Mouse (Mus musculus) erythroblast, embryonic 14.5 days (primary cell): Measurements from ENCODE around the gene Il6st. TPM values are rescaled to one million over a fixed set of nuclear protein-coding genes. Genes with fewer than 3 reads are reported as not detected.

ENCODE experiments used
- H3K27me3 ChIP-seq: 2 replicates; pipeline ENCODE4 v1.6.1; 2012; ENCODE audit warnings: inconsistent platforms; ENCODE audit not compliant: control insufficient read depth
- H3K36me3 ChIP-seq: 2 replicates; pipeline ENCODE4 v1.6.1; 2012; ENCODE audit warnings: mild to moderate bottlenecking, inconsistent platforms; ENCODE audit not compliant: control insufficient read depth
- H3K4me1 ChIP-seq: 2 replicates; pipeline ENCODE4 v1.6.1; 2012; ENCODE audit warnings: inconsistent platforms; ENCODE audit not compliant: control insufficient read depth
- H3K4me3 ChIP-seq: replicated peaks from 2 replicates; pipeline ENCODE3; 2012; ENCODE audit warnings: moderate library complexity, mild to moderate bottlenecking, inconsistent platforms
- H3K9me3 ChIP-seq: 2 replicates; pipeline ENCODE4 v1.6.1; 2012; ENCODE audit warnings: low read length, inconsistent platforms, mixed read lengths; ENCODE audit not compliant: control insufficient read depth
- GATA1 ChIP-seq: IDR thresholded peaks from 2 replicates; pipeline ENCODE4 v1.6.1; 2012; ENCODE audit warnings: low read length, inconsistent platforms, mixed read lengths
- TAL1 ChIP-seq: IDR thresholded peaks from 3 replicates; pipeline ENCODE4 v1.6.1; 2012; ENCODE audit warnings: low read length, inconsistent platforms, mixed read lengths
- polyA plus RNA-seq: library from polyadenylated mRNA; stranded (reverse); fragments of >175 nt; gene quantifications from 2 replicates; pipeline ENCODE4 v1.2.3, GENCODE M21; 2012

Il6st gene
- polyA plus RNA-seq, 1 experiment, result 0.01 TPM

DNA sequence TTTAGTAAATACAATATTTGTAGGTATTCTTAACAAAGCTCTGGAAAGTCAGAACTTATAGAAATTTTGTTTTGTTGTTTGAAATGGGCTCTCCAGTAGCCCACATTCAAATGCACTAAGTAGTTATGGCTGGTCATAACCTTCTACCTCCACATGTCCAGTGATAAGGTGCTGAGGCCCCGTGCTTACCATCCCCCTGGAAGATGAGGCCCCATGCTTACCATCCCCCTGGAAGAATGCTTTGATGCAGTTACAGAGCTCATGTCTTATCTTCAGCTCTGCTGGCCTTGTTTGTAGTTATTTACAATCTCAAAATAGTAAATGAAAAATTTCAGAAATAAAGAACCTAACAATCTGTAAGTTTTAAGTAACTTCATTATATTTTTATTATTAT, 28.4 kb downstream of the Il6st start:
- Histone ChIP-seq H3K4me3 (no peak overlapping the region), H3K36me3 (peaks cover 8% of the 10 kb centered on the region), H3K4me1 (peaks cover 3% of the 10 kb centered on the region), H3K9me3 (no peaks in the 10 kb centered on the region), H3K27me3 (no peaks in the 10 kb centered on the region)
- TF ChIP-seq TAL1 (no peak), GATA1 (no peak)

DNA sequence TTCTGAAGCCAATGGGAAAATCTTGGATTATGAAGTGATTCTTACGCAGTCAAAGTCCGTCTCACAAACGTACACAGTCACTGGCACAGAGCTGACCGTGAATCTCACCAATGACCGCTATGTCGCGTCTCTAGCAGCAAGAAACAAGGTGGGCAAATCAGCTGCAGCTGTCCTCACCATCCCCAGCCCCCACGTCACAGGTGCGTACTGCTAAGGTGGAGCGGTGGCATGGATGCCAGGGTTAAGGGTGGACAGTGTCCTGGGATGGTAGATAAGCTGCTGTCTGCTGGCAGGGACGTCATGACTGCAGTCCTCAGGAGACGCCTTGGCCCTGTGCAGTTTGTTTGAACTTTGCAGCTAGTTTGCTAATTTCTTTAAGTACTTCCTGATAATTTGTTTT, 30.7 kb downstream of the Il6st start:
- Histone ChIP-seq H3K36me3 (peaks cover 14% of the 10 kb centered on the region), H3K4me3 (no peak overlapping the region)

DNA sequence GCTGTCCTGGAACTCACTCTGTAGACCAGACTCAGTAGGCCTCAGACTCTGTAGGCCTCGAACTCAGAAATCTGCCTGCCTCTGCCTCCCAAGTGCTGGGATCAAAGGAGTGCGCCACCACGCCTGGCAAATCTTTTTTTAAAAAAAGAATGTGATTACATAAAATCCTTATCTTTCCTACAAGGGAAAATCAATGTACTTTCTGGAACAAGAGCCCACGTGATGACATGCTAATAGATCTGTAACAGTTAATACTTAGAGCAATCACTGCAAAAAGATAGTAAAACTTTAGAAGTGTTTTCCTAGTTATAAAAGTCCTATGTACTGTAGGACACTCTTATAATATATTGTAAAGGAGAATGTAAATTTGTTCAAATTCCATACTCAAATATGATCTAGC, 36.2 kb downstream of the Il6st start:
- Histone ChIP-seq H3K27me3 (no peaks in the 10 kb centered on the region), H3K4me3 (no peak overlapping the region), H3K9me3 (no peaks in the 10 kb centered on the region), H3K4me1 (no peaks in the 10 kb centered on the region), H3K36me3 (peaks cover 17% of the 10 kb centered on the region)
- TF ChIP-seq GATA1 (no peak), TAL1 (no peak)

More for the DNA sequence above, 30.7 kb downstream of the Il6st start:
- Histone ChIP-seq H3K9me3 (no peaks in the 10 kb centered on the region), H3K4me1 (peaks cover 3% of the 10 kb centered on the region), H3K27me3 (no peaks in the 10 kb centered on the region)
- TF ChIP-seq TAL1, result no peak
- no peak for TF ChIP-seq GATA1

DNA sequence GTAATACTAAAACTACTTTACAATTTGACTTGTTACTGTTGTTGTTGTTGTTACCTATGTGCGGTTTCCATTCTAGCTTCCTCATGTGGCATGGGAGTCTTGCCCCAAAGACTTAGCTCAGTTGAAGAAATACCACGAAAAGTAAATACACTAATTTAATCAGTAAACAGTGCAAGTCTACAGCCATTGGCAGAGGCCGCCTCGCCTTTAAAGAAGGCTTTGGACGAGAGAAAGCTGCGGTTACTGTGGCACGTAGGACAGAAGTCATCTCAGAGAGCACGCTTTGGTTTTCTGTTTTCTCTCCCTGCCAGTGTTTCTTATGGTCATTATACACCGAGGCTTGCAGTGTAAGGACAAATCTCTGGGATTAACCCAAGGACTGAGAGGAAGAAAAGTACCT, 36.6 kb downstream of the Il6st start:
- H3K4me3 ChIP-seq, result no peak overlapping the region
- no peaks in the 10 kb centered on the region for H3K9me3 ChIP-seq
- H3K27me3 ChIP-seq, result no peaks in the 10 kb centered on the region
- H3K36me3 ChIP-seq, result peaks cover 16% of the 10 kb centered on the region; the same call in 1 of the 2 replicates
- TF ChIP-seq GATA1 (no peak), TAL1 (no peak)
- H3K4me1 ChIP-seq, result no peaks in the 10 kb centered on the region

DNA sequence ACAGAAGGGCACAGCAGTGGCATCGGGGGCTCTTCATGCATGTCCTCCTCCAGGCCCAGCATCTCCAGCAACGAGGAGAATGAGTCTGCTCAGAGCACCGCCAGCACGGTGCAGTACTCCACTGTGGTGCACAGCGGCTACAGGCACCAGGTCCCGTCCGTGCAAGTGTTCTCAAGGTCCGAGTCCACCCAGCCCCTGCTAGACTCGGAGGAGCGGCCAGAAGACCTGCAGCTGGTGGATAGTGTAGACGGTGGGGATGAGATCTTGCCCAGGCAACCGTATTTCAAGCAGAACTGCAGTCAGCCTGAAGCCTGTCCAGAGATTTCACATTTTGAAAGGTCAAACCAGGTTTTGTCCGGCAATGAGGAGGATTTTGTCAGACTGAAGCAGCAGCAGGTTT, 40.0 kb downstream of the Il6st start:
- peaks cover 15% of the 10 kb centered on the region; the same call in 1 of the 2 replicates for H3K36me3 ChIP-seq
- TF ChIP-seq TAL1, result no peak
- TF ChIP-seq GATA1, result no peak
- no peaks in the 10 kb centered on the region for H3K4me1 ChIP-seq
- no peaks in the 10 kb centered on the region for H3K27me3 ChIP-seq
- H3K4me3 ChIP-seq, result no peak overlapping the region
- H3K9me3 ChIP-seq, result no peaks in the 10 kb centered on the region

DNA sequence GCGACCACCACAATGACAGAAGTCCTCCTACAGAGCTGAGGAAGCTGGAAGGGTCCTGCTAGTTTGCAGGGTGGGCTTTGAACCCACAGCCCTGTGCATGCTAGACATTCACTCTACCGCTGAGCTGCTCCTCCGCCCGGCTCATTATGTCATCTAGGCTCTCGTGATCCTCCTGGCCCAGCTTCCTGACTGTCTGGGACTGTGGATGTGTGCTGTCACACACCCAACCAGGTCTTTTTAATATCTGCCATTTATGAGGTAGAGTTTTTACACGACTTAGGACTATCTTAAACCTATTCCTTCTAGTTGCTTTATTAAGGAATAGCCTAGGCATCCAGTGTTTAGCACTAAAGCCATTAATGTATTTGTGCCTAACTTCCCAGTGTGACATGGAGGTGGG, 41.6 kb downstream of the Il6st start:
- TF ChIP-seq TAL1, result no peak
- TF ChIP-seq GATA1, result no peak
- no peaks in the 10 kb centered on the region for H3K27me3 ChIP-seq
- H3K4me1 ChIP-seq, result no peaks in the 10 kb centered on the region
- H3K4me3 ChIP-seq, result no peak overlapping the region
- H3K9me3 ChIP-seq, result no peaks in the 10 kb centered on the region
- H3K36me3 ChIP-seq, result peaks cover 10% of the 10 kb centered on the region; the same call in 1 of the 2 replicates

DNA sequence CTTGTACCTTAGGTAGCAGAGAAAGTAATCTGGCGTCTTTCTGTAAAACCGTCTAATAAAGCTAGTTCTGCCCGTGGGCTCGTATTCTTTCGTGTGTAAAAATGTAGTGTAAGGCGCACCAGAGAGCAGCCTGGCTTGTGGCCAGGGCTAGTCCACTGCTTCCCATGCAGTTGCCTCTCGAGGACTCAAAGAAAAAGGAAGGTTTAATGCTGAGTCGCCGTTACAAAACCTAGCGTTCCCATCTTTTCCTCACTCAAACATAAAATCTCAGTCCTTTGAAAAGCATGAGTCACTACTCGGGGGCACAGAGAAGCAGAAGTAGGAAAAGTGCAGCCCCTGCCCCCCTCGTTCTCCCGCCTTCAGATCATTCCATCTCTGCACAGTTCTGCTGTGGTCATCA, 42.9 kb downstream of the Il6st start:
- Histone ChIP-seq H3K4me1 (no peaks in the 10 kb centered on the region), H3K4me3 (no peak overlapping the region), H3K36me3 (peaks cover 7% of the 10 kb centered on the region; the same call in 1 of the 2 replicates), H3K9me3 (no peaks in the 10 kb centered on the region), H3K27me3 (no peaks in the 10 kb centered on the region)
- TF ChIP-seq GATA1 (no peak), TAL1 (no peak)

DNA sequence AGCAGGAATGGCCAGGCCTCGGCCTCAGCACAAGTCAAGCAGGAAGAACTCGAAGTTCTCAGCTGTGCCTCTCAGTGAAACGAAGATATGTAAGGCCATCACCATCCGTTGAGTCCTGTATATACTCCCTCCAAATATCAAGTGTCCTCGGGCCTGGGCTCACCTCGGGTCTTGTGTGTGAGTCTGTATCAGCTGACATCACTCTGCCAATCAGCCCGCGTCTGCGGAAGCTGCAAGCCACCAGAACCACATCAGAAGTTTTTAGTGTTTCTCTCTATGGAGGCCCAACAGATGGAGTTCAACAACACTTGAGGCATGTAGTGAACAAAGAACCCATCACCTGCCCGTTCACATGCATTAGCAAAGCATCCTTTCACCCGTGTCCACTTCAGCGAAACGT, 43.8 kb downstream of the Il6st start:
- Histone ChIP-seq H3K36me3 (peaks cover 7% of the 10 kb centered on the region; the same call in 1 of the 2 replicates), H3K27me3 (no peaks in the 10 kb centered on the region), H3K4me3 (no peak overlapping the region), H3K9me3 (no peaks in the 10 kb centered on the region), H3K4me1 (no peaks in the 10 kb centered on the region)
- TF ChIP-seq GATA1 (no peak), TAL1 (no peak)

DNA sequence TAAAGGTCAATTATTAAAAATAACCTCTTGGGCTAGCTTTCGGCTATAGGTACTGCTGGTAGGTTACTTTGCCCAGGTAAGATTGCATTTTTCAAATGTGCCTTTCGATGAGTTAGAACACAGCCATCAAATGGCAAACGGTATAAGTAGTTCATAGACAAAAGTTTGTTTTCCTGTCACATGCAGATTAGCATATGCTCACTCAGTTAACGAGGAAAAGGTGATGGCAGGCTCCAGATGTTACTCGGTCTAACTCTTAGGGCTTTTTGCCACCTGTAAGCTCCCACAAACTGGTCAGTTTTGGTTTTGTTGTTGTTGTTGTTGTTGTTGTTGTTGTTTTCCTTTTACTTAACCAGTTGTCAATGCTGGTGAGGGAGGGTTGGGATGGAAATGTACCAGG, 44.6 kb downstream of the Il6st start:
- no peak for TF ChIP-seq GATA1
- no peak for TF ChIP-seq TAL1
- Histone ChIP-seq H3K4me3 (no peak overlapping the region), H3K27me3 (no peaks in the 10 kb centered on the region), H3K36me3 (peaks cover 7% of the 10 kb centered on the region; the same call in 1 of the 2 replicates), H3K4me1 (no peaks in the 10 kb centered on the region), H3K9me3 (no peaks in the 10 kb centered on the region)

DNA sequence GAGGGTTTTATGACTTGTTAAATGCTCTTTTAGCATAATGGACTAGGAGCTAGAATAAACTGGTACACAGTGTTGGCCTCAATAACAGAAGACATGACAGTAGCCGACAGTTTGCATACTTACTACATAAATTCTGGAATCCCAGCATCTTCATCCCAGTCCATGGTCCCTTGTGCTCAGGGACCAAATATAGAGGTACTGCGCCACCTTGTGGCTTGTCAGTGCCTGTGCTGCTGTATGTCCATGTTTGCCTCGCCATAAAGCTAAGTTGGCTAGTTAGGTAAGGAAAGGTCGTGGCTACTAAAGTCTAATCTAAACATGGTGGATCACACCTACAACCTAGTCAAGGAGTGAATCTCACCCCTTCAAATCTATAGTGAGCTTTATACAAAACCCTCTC, 45.6 kb downstream of the Il6st start:
- Histone ChIP-seq H3K36me3 (no peaks in the 10 kb centered on the region; the same call in 1 of the 2 replicates), H3K27me3 (no peaks in the 10 kb centered on the region), H3K4me1 (no peaks in the 10 kb centered on the region), H3K4me3 (no peak overlapping the region), H3K9me3 (no peaks in the 10 kb centered on the region)
- no peak for TF ChIP-seq TAL1
- TF ChIP-seq GATA1, result no peak
